Mouse (Mus musculus): ENCODE measurements at regions not wholly inside any gene's neighbourhood (a gene's known extent, or its start where the extent isn't known, plus 50 kb on each side); places are given as distances from the start of the nearest gene placed in this dataset.

DNA sequence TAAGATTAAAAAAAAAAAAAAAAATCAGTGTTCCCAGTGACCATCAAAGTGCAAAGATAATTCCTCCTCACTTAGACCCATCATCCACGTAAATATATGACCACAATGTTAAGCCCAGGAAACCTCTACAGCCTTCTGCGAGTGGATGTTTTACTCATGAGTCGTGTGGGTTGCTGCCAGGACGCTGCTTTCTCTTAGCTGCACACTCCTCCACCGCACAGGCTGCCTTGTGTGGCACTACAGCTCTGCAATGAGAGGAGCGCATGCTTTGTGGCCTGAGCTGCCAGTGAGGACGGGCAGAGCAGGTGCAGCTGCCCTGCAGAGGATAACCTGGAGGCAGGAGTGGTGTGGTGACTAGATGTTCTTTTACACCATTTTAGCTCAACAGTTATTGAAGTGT, 53.4 kb upstream of the St6galnac3 start:
- TF ChIP-seq CTCF (IDR thresholded peaks at IDR 0.05; ENCODE audit: control insufficient read depth, insufficient read depth, low read length) = no peak
- TF ChIP-seq POLR2A (IDR thresholded peaks at IDR 0.05; ENCODE audit: borderline replicate concordance, control insufficient read depth, low read depth, low read length) = no peak
